Mouse (Mus musculus): ENCODE results near the gene Myo9b. TPM values are rescaled to one million over a fixed set of nuclear protein-coding genes. Genes with fewer than 3 reads are reported as not detected.
A peak's percentile ranks its signal among the peaks of the same experiment; 100 is the strongest.
"Not testable (repeated sequence)": the region's sequence is repeated elsewhere in the genome, so short reads cannot be mapped to it uniquely, and the experiment has no call there.

Myo9b gene
- total RNA-seq, 1 experiment = 36.1 TPM

DNA sequence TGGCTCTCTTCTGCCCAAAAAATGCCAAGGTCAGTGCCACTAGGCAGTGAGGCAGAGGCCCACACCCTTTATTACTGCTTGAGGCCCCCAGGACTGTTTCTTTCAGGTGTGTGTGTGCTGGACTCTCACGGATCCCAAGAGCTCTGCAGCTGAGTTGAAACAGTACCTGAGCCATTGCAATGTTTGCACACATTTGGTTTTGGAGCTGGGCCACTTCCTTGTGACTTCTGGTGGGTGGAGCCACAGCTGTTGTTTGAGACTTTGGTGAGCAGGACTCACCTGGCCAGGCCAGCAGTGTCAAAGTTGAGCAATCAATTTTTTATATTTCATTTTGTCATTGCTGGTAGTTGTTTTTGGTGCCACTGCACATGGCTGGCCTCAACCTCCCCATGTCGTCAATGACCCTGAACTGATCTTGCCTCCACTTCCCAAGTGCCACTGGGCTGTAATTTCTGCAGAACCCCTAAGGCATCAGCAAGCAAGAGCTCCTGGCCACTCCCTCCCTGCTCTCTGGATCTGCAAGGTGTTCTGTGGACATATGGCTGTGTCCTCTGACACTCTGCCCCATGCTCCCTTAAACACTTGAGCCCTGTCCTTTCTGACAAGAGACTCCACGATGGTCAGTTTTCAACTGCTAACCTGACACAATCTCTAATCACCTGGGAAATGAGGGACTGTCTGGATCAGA lies 15.8 kb upstream of the Myo9b start:
- Histone ChIP-seq H3K9ac (ENCODE audit: insufficient read depth, low read depth, low read length, poor library complexity, severe bottlenecking) (no peak overlapping the region), H3K9me3 (ENCODE audit: control insufficient read depth, insufficient read depth, low read depth, low read length) (no peaks in the 10 kb centered on the region), H3K36me3 (ENCODE audit: control insufficient read depth, insufficient read depth, low read length, poor library complexity, severe bottlenecking) (peaks cover 8% of the 10 kb centered on the region; the same call in 1 of the 2 replicates), H3K27ac (ENCODE audit: insufficient read depth, low read depth, low read length, poor library complexity, severe bottlenecking) (no peak overlapping the region), H3K4me1 (ENCODE audit: control insufficient read depth in 2 of 2, insufficient read depth in 2 of 2, low read length in 2 of 2, poor library complexity in 1 of 2) (no peaks in the 10 kb centered on the region), H3K4me3 (ENCODE audit: insufficient read depth in 1 of 2, low read depth in 1 of 2, low read length in 2 of 2, poor library complexity in 1 of 2, severe bottlenecking in 1 of 2) (no peak overlapping the region)
- in situ Hi-C loops (cut with MboI; ENCODE audit: low sequenced_read_pairs in 2 of 2, unreplicated experiment in 2 of 2) = no loop called here
- TF ChIP-seq ZC3H11A (IDR thresholded peaks at IDR 0.05; ENCODE audit: borderline replicate concordance, low read depth, low read length) = no peak
- no peak for TF ChIP-seq HCFC1 (IDR thresholded peaks at IDR 0.05; ENCODE audit: borderline replicate concordance, insufficient read depth, low read length)
- no peak for TF ChIP-seq CHD2 (IDR thresholded peaks at IDR 0.05; ENCODE audit: low read depth, low read length)
- no peak for TF ChIP-seq MAFK (IDR thresholded peaks at IDR 0.05; ENCODE audit: insufficient read depth, low read depth, low read length)
- no peak for TF ChIP-seq ZNF384 (IDR thresholded peaks at IDR 0.05; ENCODE audit: low read depth, low read length)
- DNase-seq (ENCODE audit: low read depth, low spot score) = no peak

DNA sequence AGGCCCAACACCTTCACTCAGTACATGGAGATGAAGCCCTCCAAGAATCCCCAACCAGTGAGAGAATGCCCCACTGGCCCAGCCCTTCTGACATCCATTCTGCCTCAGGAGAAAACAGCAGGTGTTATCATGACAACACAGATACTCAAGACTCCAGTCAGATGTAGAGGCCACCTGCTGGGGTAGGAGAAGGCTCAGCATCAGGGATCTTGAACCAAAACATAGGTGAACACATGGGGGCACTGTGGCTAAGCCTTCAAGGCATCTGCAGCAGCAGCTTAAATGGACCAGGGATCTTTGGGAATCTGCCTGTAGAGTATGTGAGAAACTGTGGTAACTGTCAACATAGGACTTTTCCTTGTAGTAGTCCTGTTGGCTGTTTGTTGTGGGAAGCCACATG lies 11.3 kb upstream of the Myo9b start:
- peaks cover 8% of the 10 kb centered on the region; the same call in 1 of the 2 replicates for H3K36me3 ChIP-seq (ENCODE audit: control insufficient read depth, insufficient read depth, low read length, poor library complexity, severe bottlenecking)
- H3K9me3 ChIP-seq (ENCODE audit: control insufficient read depth, insufficient read depth, low read depth, low read length) = no peaks in the 10 kb centered on the region
- in situ Hi-C loops (cut with MboI; ENCODE audit: low sequenced_read_pairs in 2 of 2, unreplicated experiment in 2 of 2) = no loop called here
- TF ChIP-seq CHD2 (IDR thresholded peaks at IDR 0.05; ENCODE audit: low read depth, low read length) = no peak
- TF ChIP-seq MAFK (IDR thresholded peaks at IDR 0.05; ENCODE audit: insufficient read depth, low read depth, low read length) = no peak
- no peak for TF ChIP-seq ZC3H11A (IDR thresholded peaks at IDR 0.05; ENCODE audit: borderline replicate concordance, low read depth, low read length)
- no peak for TF ChIP-seq ZNF384 (IDR thresholded peaks at IDR 0.05; ENCODE audit: low read depth, low read length)
- no peak for TF ChIP-seq HCFC1 (IDR thresholded peaks at IDR 0.05; ENCODE audit: borderline replicate concordance, insufficient read depth, low read length)
- H3K27ac ChIP-seq (ENCODE audit: insufficient read depth, low read depth, low read length, poor library complexity, severe bottlenecking) = no peak overlapping the region
- DNase-seq (ENCODE audit: low read depth, low spot score) = peak; percentile 51
- H3K9ac ChIP-seq (ENCODE audit: insufficient read depth, low read depth, low read length, poor library complexity, severe bottlenecking) = no peak overlapping the region
- H3K4me1 ChIP-seq (ENCODE audit: control insufficient read depth in 2 of 2, insufficient read depth in 2 of 2, low read length in 2 of 2, poor library complexity in 1 of 2) = no peaks in the 10 kb centered on the region
- no peak overlapping the region for H3K4me3 ChIP-seq (ENCODE audit: insufficient read depth in 1 of 2, low read depth in 1 of 2, low read length in 2 of 2, poor library complexity in 1 of 2, severe bottlenecking in 1 of 2)

DNA sequence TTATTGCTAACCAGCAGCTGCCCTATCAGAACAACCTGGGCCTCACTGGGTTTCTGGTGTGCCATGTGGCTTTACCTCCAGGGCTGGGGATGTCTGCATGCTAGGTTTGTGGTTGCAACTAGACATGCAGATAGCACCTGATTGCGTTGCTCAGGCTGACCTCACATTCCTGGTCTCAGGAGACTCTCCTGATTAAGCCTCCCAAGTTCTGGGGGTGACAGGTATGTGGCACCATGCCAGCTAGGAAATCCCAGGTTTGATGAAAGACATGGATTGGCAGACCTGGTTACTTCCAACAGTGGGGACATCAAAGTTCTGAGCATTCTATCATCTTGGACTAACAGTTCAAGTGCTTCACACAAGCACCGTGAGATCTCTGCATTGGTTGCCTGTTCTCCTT lies 4.8 kb upstream of the Myo9b start:
- TF ChIP-seq HCFC1 (IDR thresholded peaks at IDR 0.05; ENCODE audit: borderline replicate concordance, insufficient read depth, low read length) (no peak), MAFK (IDR thresholded peaks at IDR 0.05; ENCODE audit: insufficient read depth, low read depth, low read length) (no peak), ZNF384 (IDR thresholded peaks at IDR 0.05; ENCODE audit: low read depth, low read length) (no peak), ZC3H11A (IDR thresholded peaks at IDR 0.05; ENCODE audit: borderline replicate concordance, low read depth, low read length) (no peak), CHD2 (IDR thresholded peaks at IDR 0.05; ENCODE audit: low read depth, low read length) (no peak)

DNA sequence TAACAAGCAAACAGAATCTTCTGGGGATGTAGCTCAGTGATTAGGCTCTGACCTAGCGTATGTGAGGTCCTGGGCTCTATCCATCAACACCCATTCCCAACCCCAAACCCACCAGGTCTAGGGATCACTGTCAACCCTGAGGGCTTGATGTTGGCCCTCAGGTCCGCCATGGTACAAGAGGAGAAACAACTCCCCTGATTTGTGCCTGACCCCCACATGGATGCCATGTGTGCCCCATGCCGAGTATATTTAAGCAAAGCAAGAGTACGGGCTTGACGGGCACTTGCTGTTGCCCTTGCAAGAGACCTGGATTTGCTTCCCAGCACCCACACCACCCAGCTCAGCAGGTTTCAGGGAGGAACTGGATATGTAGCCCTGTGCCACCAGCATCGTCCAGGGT lies 4.2 kb upstream of the Myo9b start:
- not testable (repeated sequence) for H3K27ac ChIP-seq (ENCODE audit: insufficient read depth, low read depth, low read length, poor library complexity, severe bottlenecking); H3K9me3 ChIP-seq (ENCODE audit: control insufficient read depth, insufficient read depth, low read depth, low read length); DNase-seq (ENCODE audit: low read depth, low spot score); H3K9ac ChIP-seq (ENCODE audit: insufficient read depth, low read depth, low read length, poor library complexity, severe bottlenecking); H3K4me3 ChIP-seq (ENCODE audit: insufficient read depth in 1 of 2, low read depth in 1 of 2, low read length in 2 of 2, poor library complexity in 1 of 2, severe bottlenecking in 1 of 2); H3K4me1 ChIP-seq (ENCODE audit: control insufficient read depth in 2 of 2, insufficient read depth in 2 of 2, low read length in 2 of 2, poor library complexity in 1 of 2); H3K36me3 ChIP-seq (ENCODE audit: control insufficient read depth, insufficient read depth, low read length, poor library complexity, severe bottlenecking)
- in situ Hi-C loops (cut with MboI; ENCODE audit: low sequenced_read_pairs in 2 of 2, unreplicated experiment in 2 of 2) = loop anchor here in 1 of 2 experiments (5.0 kb wide), 1 partner anchor 474 kb away; no protein-coding TSS in a partner anchor

More for the DNA sequence above, 4.8 kb upstream of the Myo9b start:
- no peaks in the 10 kb centered on the region for H3K36me3 ChIP-seq (ENCODE audit: control insufficient read depth, insufficient read depth, low read length, poor library complexity, severe bottlenecking)
- H3K9ac ChIP-seq (ENCODE audit: insufficient read depth, low read depth, low read length, poor library complexity, severe bottlenecking) = no peak overlapping the region
- H3K9me3 ChIP-seq (ENCODE audit: control insufficient read depth, insufficient read depth, low read depth, low read length) = no peaks in the 10 kb centered on the region
- H3K4me1 ChIP-seq (ENCODE audit: control insufficient read depth in 2 of 2, insufficient read depth in 2 of 2, low read length in 2 of 2, poor library complexity in 1 of 2) = peaks cover 0 to 3% of the 10 kb centered on the region in 2 experiments; a peak in 2 of 4 replicates
- H3K4me3 ChIP-seq (ENCODE audit: insufficient read depth in 1 of 2, low read depth in 1 of 2, low read length in 2 of 2, poor library complexity in 1 of 2, severe bottlenecking in 1 of 2) = no peak overlapping the region
- in situ Hi-C loops (cut with MboI; ENCODE audit: low sequenced_read_pairs in 2 of 2, unreplicated experiment in 2 of 2) = loop anchor here in 1 of 2 experiments (5.0 kb wide), 1 partner anchor 475 kb away; no protein-coding TSS in a partner anchor
- no peak overlapping the region for H3K27ac ChIP-seq (ENCODE audit: insufficient read depth, low read depth, low read length, poor library complexity, severe bottlenecking)
- DNase-seq (ENCODE audit: low read depth, low spot score) = no peak
